Mouse (Mus musculus) liver, embryonic 15.5 days (tissue): ENCODE data around the gene Ncf4. TPM values are rescaled to one million over a fixed set of nuclear protein-coding genes. Genes with fewer than 3 reads are reported as not detected.

Experiments used
- ATAC-seq: fragments of 200-750 bp; cut with Nextera tagmentation; 2 replicates; pipeline ENCODE4 v1.8.0; 2017; ENCODE audit warnings: moderate number of reproducible peaks, mild to moderate bottlenecking, moderate library complexity; ENCODE audit not compliant: insufficient read depth
- H3K27ac ChIP-seq: fragments of 300-500 bp; sonication (generic); replicated peaks from 2 replicates; pipeline ENCODE4 v1.5.1; 2015; ENCODE audit warnings: mild to moderate bottlenecking, inconsistent platforms
- H3K27me3 ChIP-seq: fragments of 300-500 bp; sonication (generic); 2 replicates; pipeline ENCODE4 v1.6.1; 2015; ENCODE audit warnings: mild to moderate bottlenecking, inconsistent platforms
- H3K36me3 ChIP-seq: fragments of 300-500 bp; sonication (generic); replicated peaks from 2 replicates; pipeline ENCODE4 v1.6.1; 2015; ENCODE audit warnings: moderate library complexity, mild to moderate bottlenecking, inconsistent platforms
- H3K4me1 ChIP-seq: fragments of 300-500 bp; sonication (generic); replicated peaks from 2 replicates; pipeline ENCODE4 v1.6.1; 2015; ENCODE audit warnings: inconsistent platforms
- H3K4me2 ChIP-seq: fragments of 300-500 bp; sonication (generic); 2 replicates; pipeline ENCODE4 v1.6.1; 2015; ENCODE audit warnings: moderate library complexity, mild to moderate bottlenecking, inconsistent platforms
- H3K4me3 ChIP-seq: fragments of 300-500 bp; sonication (generic); replicated peaks from 2 replicates; pipeline ENCODE4 v1.5.1; 2015; ENCODE audit warnings: mild to moderate bottlenecking, inconsistent platforms
- H3K9ac ChIP-seq: fragments of 300-500 bp; sonication (generic); 2 replicates; pipeline ENCODE4 v1.6.1; 2015; ENCODE audit warnings: moderate library complexity, mild to moderate bottlenecking, inconsistent platforms
- H3K9me3 ChIP-seq: fragments of 300-500 bp; sonication (generic); replicated peaks from 2 replicates; pipeline ENCODE4 v1.6.1; 2016; ENCODE audit warnings: inconsistent platforms
- WGBS: fragments of 180-500 bp; shearing (Covaris S2); methylation state at CpG from one replicate; pipeline ENCODE4 v1.1.7; 2015; ENCODE audit warnings: mixed read lengths; ENCODE audit not compliant: insufficient replicate concordance; 5-methylcytosine and 5-hydroxymethylcytosine counted together
- polyA plus RNA-seq: library from polyadenylated mRNA; unstranded; fragments of >200 nt; fragmentation: Nextera tagmentation; extraction: Ambion mirVana; gene quantifications from 2 replicates; pipeline ENCODE4 v1.2.1, GENCODE M21; 2015

The Ncf4 gene
- 46.6 and 47.6 TPM in 2 replicates for polyA plus RNA-seq

- peak within 1 kb of the TSS; percentile 71 for H3K27ac ChIP-seq
- no peaks in the 10 kb centered on the region for H3K36me3 ChIP-seq
- ATAC-seq: 0 out of 2 replicates have a peak, but pooled peaks have one; percentile 11
- no peaks in the 10 kb centered on the region for H3K27me3 ChIP-seq
- 30% methylated on average over 7 of the region's 7 CpGs for WGBS
- H3K9me3 ChIP-seq: no peaks in the 10 kb centered on the region
- peak within 1 kb of the TSS; percentile 37 for H3K4me3 ChIP-seq
- peak within 1 kb of the TSS; percentile 20 for H3K4me2 ChIP-seq
- H3K4me1 ChIP-seq: 0 out of 2 replicates have a peak, but pooled peaks cover 3% of the 10 kb centered on the region
- H3K9ac ChIP-seq: 0 out of 2 replicates have a peak within 1 kb of the TSS, but pooled peaks have one; percentile 11
Observed at GRCm38 (mm10) chr15:78244695-78245492, at the start of gene Ncf4. Ncf4 (plus strand) TSS chr15:78244801.

GRCm38 (mm10) chr15:78195096-78195880 is 49.3 kb upstream of the Ncf4 start:
- Histone ChIP-seq H3K4me1 (no peaks in the 10 kb centered on the region), H3K9me3 (no peaks in the 10 kb centered on the region), H3K27me3 (peaks cover 9% of the 10 kb centered on the region; the same call in 1 of the 2 replicates), H3K36me3 (no peaks in the 10 kb centered on the region), H3K4me3 (no peak overlapping the region), H3K27ac (no peak overlapping the region), H3K4me2 (no peak overlapping the region), H3K9ac (no peak overlapping the region)
- no peak for ATAC-seq
- 60% methylated on average over 28 of the region's 28 CpGs for WGBS

GRCm38 (mm10) chr15:78204053-78204847 is 40.4 kb upstream of the Ncf4 start:
- no peaks in the 10 kb centered on the region for H3K4me1 ChIP-seq
- ATAC-seq: no peak
- H3K36me3 ChIP-seq: no peaks in the 10 kb centered on the region
- 3% methylated on average over 41 of the region's 41 CpGs for WGBS
- no peak overlapping the region for H3K4me3 ChIP-seq
- no peak overlapping the region for H3K27ac ChIP-seq
- H3K27me3 ChIP-seq: peaks cover 56% of the 10 kb centered on the region
- no peak overlapping the region for H3K9ac ChIP-seq
- no peaks in the 10 kb centered on the region for H3K9me3 ChIP-seq
- H3K4me2 ChIP-seq: peak overlapping the region; percentile 32; the same call in 1 of the 2 replicates

- H3K9ac ChIP-seq: no peak overlapping the region
- H3K4me3 ChIP-seq: no peak overlapping the region
- WGBS: 26% methylated on average over 3 of the region's 3 CpGs
- no peaks in the 10 kb centered on the region for H3K4me1 ChIP-seq
- peaks cover 56% of the 10 kb centered on the region for H3K27me3 ChIP-seq
- no peak overlapping the region for H3K27ac ChIP-seq
- ATAC-seq: no peak
- H3K36me3 ChIP-seq: no peaks in the 10 kb centered on the region
- H3K4me2 ChIP-seq: no peak overlapping the region
- no peaks in the 10 kb centered on the region for H3K9me3 ChIP-seq
Observed at GRCm38 (mm10) chr15:78205192-78205591, 39.4 kb upstream of the Ncf4 start.

GRCm38 (mm10) chr15:78206312-78206711 is 38.3 kb upstream of the Ncf4 start, which contains the start of gene Pvalb:
Pvalb (minus strand) TSS chr15:78206400.
- no peaks in the 10 kb centered on the region for H3K9me3 ChIP-seq
- no peak within 1 kb of the TSS for H3K27ac ChIP-seq
- peaks cover 49% of the 10 kb centered on the region for H3K27me3 ChIP-seq
- H3K4me2 ChIP-seq: no peak within 1 kb of the TSS
- H3K9ac ChIP-seq: no peak within 1 kb of the TSS
- ATAC-seq: no peak
- no peaks in the 10 kb centered on the region for H3K36me3 ChIP-seq
- H3K4me3 ChIP-seq: no peak within 1 kb of the TSS
- 68% methylated on average over 7 of the region's 7 CpGs for WGBS
- no peaks in the 10 kb centered on the region for H3K4me1 ChIP-seq

GRCm38 (mm10) chr15:78210203-78210602 is 34.4 kb upstream of the Ncf4 start:
- Histone ChIP-seq H3K27me3 (peaks cover 10% of the 10 kb centered on the region), H3K4me1 (no peaks in the 10 kb centered on the region), H3K9me3 (no peaks in the 10 kb centered on the region), H3K9ac (no peak overlapping the region), H3K36me3 (no peaks in the 10 kb centered on the region), H3K4me3 (no peak overlapping the region), H3K4me2 (no peak overlapping the region), H3K27ac (no peak overlapping the region)
- ATAC-seq: no peak
- 57% methylated on average over 4 of the region's 4 CpGs for WGBS

GRCm38 (mm10) chr15:78211367-78211766 is 33.2 kb upstream of the Ncf4 start:
- Histone ChIP-seq H3K36me3 (no peaks in the 10 kb centered on the region), H3K27ac (no peak overlapping the region), H3K4me2 (no peak overlapping the region), H3K27me3 (no peaks in the 10 kb centered on the region), H3K4me3 (no peak overlapping the region), H3K9ac (no peak overlapping the region), H3K4me1 (no peaks in the 10 kb centered on the region), H3K9me3 (no peaks in the 10 kb centered on the region)
- no peak for ATAC-seq
- WGBS: 54% methylated on average over 8 of the region's 8 CpGs

GRCm38 (mm10) chr15:78215269-78215668 is 29.3 kb upstream of the Ncf4 start:
- no peak overlapping the region for H3K4me2 ChIP-seq
- WGBS: 70% methylated on average over 9 of the region's 9 CpGs

GRCm38 (mm10) chr15:78227816-78228215 is 16.8 kb upstream of the Ncf4 start:
- Histone ChIP-seq H3K4me3 (no peak overlapping the region), H3K4me1 (no peaks in the 10 kb centered on the region), H3K27me3 (no peaks in the 10 kb centered on the region), H3K36me3 (no peaks in the 10 kb centered on the region), H3K9me3 (no peaks in the 10 kb centered on the region), H3K27ac (no peak overlapping the region), H3K4me2 (no peak overlapping the region), H3K9ac (no peak overlapping the region)
- WGBS: 59% methylated on average over 12 of the region's 12 CpGs
- ATAC-seq: no peak

More at GRCm38 (mm10) chr15:78215269-78215668, 29.3 kb upstream of the Ncf4 start:
- Histone ChIP-seq H3K4me3 (no peak overlapping the region), H3K9ac (no peak overlapping the region), H3K9me3 (no peaks in the 10 kb centered on the region), H3K27ac (no peak overlapping the region), H3K4me1 (no peaks in the 10 kb centered on the region), H3K36me3 (no peaks in the 10 kb centered on the region), H3K27me3 (no peaks in the 10 kb centered on the region)
- no peak for ATAC-seq

- no peaks in the 10 kb centered on the region for H3K9me3 ChIP-seq
- no peaks in the 10 kb centered on the region for H3K27me3 ChIP-seq
- H3K36me3 ChIP-seq: no peaks in the 10 kb centered on the region
- no peak overlapping the region for H3K4me3 ChIP-seq
- no peaks in the 10 kb centered on the region for H3K4me1 ChIP-seq
- no peak overlapping the region for H3K9ac ChIP-seq
- 0 out of 2 replicates have a peak overlapping the region, but pooled peaks have one; percentile 45 for H3K27ac ChIP-seq
- WGBS: 38% methylated on average over 13 of the region's 13 CpGs
- no peak for ATAC-seq
- H3K4me2 ChIP-seq: peak overlapping the region; percentile 29
Observed at GRCm38 (mm10) chr15:78231346-78232331, 13.0 kb upstream of the Ncf4 start.
